Mouse (Mus musculus) layer of hippocampus, postnatal 14 days (tissue): ENCODE measurements at regions not wholly inside any gene's neighbourhood (a gene's known extent, or its start where the extent isn't known, plus 50 kb on each side); places are given as distances from the start of the nearest gene placed in this dataset.
A peak's percentile ranks its signal among the peaks of the same experiment; 100 is the strongest.

Experiments
- DNase-seq, 2 experiments: peaks; one replicate each; pipeline ENCODE4 v3.0.0; 2021 to 2022; ENCODE audit warnings: low spot score in 2 of 2, mixed read lengths in 1 of 2

DNA sequence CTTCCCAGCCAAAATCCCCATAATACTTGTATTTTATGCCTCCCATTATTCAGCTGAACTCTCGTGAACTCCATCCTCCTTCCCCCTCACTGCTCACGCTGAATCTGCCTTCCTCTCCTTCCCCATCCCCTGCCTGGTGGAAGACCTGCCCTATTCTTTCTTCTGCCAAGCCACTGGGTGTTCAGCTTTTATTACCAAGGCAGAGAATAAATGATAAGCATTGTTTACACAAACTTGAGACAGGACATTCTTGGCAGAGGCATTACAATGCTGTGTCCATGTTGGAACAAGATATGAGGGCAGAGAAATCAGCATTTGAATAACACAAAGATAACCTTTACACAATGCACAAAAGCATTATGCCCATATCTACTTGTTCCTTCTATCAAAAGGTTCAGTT is 80.2 kb downstream of the Dhrs2 start:
- DNase-seq, result no peak

DNA sequence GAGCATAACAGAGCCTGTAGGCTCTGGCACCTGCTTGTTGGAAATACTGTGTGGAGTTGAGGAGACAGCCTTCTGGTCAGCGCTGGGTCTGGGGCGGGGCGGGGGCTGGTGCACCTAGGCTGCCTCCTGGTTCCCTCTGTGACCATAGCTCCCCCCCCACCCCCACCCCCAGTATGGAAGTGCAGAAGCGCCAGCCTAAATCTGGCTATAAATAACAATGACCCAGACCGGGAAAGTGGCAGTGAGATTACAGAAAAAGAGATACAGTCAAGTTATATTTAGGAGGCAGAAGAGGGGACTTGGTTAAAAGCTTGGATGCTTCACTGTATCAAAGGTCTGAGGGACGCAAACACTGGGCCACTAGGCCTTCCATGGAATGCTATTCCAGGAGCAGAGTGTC is 91.8 kb downstream of the Dhrs2 start:
- DNase-seq, result no peak

DNA sequence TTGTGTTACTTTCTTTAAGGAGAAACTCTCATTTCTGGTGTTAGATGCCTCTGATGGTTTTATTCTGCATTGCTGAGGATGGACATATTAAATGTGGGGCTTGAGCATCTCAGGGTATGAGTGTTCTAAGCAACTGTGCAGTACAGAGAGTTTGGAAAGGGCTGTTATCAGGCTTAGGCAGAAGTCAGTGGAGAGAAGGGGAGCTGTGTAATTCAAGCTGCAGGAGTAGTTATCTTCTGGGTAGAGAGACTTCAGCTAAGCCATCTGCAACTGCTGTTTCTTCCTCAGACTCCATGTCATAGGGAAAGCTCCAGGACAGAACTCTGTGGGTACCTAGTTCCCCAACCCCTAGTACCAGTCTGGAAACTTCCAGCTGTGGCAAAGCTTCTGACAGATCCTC is 102.1 kb downstream of the Dhrs2 start:
- no peak for DNase-seq

DNA sequence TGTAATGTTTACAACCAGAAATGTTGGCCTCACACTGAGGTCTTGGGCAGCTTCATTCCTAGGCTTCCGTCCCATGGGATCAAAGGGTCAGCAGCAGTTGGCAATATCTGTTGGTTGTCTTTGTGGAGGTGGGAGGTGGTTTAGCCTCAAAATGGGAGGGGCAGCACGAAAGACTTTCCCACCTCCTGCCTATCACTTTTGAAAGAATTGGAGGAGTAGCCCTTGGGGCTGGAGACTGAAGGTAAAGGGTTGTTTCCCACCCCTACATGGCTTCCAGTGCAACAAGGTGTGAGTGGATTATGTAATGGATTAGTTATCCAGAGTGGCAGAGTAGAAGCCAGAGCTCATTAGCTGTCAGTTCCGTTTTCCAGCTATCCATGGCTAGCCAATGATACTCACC is 102.5 kb downstream of the Dhrs2 start:
- no peak for DNase-seq

DNA sequence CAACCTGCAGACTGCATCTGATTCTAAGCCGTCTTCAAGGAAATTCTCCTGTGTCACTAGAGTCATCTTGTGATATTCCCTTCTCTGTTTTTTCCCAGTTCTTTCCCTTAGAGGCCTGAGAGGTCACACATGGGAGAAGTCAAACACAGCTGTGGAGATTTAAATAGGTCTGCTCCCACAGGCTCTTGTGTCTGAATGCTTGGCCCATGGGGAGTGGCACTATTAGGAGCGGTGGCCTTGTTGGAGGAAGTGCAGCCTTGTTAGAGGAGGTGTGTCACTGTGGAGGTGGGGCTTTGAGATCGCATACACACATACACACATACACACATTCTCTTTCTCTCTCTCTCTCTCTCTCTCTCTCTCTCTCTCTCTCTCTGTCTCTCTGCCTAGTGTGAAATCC is 112.0 kb downstream of the Dhrs2 start:
- DNase-seq, result no peak

DNA sequence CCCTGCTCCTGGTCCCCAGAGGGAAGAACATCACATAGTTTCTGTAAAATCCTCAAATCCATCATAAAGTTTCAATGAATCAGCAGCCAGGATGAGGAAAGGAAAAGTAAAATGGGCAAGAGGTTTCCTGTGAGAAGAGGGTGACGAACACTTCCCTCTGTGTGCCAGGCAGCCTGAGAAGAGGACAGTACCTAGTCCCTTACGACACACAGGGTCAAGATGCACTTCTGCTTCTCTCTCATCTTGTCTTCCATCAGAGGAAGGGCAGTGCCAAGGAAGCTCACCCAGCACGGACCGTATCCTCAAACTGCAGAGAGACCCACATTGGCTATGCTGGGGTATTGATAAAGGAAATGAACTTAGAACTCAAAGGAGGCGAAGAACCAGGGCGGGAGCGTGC is 112.5 kb downstream of the Dhrs2 start:
- no peak for DNase-seq

DNA sequence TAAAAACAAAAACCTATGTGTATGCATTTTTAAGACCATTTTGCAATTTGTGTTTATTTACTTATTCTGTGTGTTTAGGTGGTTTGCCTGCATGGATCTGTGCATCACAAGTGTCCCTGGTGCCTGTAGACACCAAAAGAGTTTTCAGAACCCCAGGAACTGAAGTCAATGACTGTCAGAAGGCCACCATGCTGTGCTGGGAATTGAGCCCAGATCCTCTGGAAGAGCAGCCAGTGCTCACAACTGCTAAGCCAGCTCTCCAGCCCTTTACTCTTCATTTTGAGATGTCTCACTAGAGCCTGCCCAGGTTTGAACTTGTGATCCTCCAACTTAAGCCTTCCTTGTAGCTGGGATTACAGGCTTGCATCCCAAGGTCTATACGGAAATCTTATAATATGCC is 113.8 kb downstream of the Dhrs2 start:
- DNase-seq, result no peak

DNA sequence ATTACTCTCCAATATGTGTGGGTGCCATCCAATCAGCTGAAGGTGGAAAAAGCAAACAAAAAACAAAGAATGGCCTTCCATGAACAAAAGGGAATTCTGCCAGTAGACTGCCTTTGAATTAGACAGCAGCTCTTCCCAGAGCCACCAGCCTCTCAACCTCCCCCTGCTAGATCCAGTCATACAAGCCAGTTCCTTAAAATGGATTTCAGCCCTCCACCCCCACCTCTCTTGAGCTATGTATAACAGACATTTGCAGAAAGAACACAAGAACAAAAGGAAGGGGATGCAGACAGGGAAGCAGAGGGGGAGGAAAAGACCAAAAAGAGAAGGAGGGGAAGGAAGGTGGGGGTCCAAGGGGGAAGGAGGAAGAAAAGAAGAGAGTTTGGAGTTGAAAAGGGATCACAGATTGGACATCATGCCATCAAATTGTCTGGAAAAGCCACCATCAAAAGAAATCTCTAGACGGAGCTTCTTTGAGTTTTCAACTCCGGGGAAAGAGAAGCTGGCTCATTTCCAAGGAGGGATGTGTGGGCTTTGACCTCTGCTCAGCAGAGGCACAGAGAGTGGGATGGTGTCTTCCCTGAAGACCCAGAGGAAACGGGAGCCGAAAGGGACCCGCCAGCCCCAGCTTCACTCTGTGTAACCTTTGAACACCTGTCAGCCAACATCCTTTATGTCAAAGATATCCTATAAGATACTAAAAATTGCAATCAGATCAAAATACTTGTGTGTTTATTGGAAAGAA is 114.8 kb downstream of the Dhrs2 start:
- DNase-seq, result no peak

DNA sequence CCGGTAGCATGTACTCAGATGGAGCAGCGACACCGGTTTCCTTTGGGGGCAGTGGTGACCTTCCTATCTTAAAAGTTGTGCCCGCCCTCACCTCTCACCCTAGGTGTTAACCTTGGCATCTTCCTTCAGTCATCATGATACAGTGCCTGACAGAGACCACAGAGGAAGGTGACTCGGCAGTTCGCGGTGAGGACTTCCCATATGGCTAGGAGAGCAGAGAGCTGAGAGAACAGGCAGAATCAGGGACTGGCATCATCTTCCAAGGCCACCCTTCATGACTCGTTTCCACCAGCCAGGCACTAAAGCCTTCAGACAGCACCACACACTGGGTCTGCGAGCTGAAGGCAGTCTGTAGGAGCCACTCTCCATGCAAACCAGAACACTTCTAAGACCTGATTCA is 116.2 kb downstream of the Dhrs2 start:
- DNase-seq, result no peak

DNA sequence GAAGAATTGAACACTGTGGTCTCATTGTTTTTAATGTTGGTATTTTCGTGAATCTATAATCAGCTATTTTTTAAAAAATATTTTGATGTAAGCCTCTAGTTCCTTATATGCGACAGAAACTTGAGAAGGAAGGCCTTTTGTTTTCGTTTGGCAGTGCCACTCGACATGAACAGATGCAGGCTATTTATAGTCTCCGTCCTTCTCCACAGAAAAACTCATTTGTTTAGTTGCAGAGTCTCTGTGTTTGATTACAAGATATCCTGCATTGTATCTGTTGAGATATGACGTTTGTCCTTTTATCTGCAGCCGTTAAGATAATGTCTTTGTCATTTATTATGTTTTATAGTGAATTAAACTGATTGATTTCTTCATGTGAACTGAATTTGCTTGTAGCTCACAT is 116.7 kb downstream of the Dhrs2 start:
- DNase-seq, result no peak

DNA sequence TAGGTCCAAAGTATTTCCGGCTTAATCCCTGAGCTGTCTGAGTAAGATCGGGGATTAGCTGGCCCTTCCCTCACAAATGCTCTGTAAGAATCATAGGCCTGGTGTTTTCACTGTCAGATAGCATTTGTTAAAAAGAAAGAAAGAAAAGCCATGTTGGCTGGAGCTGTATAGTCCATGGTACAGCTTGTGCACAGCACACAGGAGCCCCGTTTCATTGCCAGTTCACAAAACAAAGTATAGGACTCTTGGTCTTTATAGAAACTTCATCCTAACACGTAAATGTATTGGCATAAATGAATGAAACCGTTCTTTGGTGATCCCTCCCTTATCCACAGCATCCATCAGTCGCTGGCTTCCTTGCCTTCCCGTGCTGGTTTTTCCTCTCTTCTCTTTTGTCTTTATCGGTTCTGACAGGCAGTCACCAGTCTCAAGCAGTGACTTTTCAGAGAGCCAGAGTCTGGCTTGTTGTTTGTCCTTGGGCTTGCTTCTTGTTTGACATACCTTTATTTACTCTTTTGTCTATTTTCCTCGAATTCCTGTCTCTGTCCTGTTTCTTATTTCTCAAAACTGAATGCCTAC is 117.3 kb downstream of the Dhrs2 start:
- no peak for DNase-seq

DNA sequence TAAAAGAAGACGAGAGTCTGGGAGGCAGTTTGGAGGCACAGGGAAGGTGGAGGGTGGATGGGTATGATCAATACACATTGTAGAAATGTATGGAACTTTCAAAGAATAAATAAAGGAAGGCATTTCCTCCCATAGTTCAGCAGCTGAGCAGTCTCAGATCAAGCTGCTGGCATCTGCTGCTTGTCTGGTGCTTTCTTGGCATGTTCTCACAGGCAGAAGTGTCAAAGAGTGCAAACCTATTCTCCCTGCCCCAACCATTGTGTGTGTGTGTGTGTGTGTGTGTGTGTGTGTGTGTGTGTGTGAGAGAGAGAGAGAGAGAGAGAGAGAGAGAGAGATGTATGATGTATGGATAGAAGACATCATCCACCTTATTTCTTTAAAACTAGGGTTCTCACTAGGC is 121.5 kb downstream of the Dhrs2 start:
- DNase-seq, result no peak

DNA sequence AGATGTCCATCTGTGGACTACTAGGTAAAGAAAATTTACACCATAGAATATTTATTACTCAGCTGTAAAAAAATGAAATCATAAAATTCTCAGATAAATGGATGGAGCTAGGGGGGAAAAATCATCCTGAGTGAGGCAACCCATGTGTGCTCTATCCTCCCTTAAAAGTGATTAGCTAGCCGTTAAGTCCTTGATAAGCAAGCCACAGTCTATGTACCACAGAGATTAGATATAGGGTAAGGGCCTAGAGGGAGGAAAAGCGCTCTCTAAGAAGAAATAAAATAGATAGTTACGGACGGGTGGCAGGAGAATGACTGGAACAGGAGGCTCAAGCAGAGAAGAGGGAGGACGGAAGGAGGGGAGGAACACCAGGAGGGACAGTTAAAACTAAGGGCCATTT is 122.1 kb downstream of the Dhrs2 start:
- DNase-seq, result no peak

DNA sequence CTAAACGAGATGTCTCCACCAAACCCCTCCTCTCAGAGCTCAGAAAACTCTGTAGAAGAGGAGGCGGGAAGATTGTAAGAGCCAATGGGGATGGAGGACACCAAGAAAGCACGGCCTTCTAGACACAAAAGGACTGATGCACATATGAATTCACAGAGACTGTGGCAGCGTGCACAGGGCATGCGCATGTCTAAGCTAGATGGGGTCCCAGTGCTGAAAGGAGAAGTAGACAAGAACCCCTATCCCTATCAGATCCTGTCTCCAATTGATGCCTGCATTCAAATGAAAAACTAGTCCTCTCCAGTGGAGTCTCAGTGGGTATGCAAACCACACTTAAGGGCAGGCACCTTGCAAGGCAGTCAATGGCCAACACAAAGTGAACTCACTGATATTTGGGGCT is 123.3 kb downstream of the Dhrs2 start:
- DNase-seq, result no peak

DNA sequence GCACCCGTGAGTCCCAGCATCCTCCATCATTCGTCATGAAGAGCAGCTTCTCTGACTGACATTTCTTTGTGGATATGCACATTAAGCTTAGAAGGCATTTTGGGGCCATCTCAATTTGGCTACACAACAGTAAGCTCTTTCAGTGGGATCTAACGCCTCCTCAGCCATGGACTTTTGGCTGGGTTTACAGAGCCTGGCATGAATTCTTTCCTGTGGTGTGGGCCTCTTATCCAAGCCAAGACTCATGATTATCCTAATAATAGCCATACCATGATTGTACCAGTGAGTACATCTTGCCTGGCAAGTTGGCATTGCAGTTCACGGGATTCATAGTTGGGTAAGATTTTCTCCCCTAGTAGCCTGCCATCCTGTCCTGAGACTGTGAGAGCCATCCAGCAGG is 126.3 kb downstream of the Dhrs2 start:
- DNase-seq, result no peak

DNA sequence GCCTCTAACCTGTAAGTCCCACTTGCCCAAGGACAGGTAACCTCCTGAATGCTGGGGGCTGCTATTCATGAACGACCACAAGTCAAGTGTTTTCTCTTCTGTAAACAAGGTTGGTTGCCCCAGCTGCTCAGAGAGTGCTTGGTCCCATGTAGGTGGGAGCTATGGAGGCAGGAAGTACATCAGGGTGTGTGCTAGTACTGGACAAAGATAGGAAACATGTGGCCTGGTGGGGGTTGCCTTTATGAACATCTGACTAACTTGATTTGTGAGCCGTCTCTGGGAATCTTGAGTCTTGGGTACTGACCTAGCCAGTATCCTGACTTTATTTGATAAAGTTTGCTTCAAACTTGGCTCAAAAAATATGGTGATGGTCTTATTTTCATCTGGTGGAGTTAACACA is 121.3 kb upstream of the Dhrs4 start:
- DNase-seq, result no peak

DNA sequence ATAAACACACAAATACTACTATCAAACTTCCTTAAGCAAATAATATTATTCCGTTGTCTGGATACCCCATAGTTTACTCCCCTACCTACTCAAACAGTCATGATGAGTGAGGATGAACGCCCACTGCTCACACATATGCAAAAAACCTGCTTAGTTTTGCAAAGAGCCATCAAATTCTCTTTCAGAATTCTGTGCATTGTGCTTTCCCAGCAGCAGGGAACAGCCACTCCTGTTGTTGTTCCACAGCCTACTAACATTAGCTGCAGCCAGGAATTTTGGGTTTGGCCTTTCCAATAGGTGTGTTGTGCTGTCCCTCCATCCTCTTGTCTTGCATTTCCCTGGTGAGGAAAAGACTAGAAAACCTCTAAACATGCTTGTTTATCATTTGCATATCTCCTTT is 120.1 kb upstream of the Dhrs4 start:
- DNase-seq, result no peak

DNA sequence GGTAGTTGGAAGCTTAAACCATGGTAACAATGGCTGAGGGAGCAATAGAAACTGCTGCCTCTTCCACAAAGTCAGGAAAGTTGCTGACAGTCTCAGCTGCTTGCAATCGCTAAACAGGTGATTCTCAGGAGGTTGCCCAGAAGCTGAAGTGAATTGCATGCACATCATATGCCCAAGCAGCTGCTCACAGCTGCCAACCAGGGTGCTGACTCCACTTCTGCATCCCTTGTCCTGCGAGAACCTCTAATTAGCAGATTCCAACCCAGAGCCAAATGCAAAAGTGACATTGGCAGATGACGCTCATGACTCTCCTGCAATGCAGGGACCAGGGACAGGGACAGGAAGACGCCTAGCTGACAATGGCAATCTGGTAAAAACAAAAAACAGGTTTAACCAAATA is 116.2 kb upstream of the Dhrs4 start:
- DNase-seq, result no peak

DNA sequence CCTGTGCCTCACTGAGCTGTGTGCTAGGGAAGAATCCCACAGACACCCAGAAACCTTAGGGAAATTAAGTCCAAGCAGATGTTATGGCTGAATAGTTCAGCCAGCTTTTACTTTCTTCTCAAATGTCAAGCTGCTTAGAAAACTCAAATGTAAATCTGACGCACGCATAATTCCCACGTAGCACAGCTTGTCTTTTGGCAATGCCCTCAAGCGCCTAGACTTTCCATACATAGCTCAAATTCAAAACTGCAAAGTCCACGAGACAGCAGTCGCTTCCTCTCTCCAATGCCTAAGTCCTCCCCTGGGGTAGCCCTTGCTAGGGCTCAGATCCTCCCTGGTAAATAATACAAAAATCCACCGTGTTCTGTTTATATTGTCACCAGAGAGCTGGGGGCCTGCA is 115.8 kb upstream of the Dhrs4 start:
- DNase-seq, result peak in 1 of 2 experiments; percentile 18

DNA sequence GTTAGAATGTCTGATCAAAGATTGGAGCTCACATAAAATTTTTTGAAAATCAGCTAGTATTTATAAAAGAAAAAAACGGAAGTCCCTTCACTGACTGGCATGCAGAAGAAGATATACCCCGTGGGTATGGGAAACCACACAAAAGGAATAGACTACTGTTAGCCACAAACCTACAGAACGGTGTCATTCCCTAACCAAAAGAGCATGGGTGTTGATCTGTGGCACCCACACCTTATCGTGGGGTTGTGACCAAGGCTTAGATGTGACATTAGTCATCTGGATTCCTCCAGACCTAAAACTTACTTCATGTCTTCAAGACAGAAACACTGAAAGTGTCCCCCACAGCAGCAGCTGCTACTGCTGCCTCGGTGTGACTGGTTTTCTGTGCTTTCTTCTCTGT is 108.2 kb upstream of the Dhrs4 start:
- DNase-seq, result no peak

DNA sequence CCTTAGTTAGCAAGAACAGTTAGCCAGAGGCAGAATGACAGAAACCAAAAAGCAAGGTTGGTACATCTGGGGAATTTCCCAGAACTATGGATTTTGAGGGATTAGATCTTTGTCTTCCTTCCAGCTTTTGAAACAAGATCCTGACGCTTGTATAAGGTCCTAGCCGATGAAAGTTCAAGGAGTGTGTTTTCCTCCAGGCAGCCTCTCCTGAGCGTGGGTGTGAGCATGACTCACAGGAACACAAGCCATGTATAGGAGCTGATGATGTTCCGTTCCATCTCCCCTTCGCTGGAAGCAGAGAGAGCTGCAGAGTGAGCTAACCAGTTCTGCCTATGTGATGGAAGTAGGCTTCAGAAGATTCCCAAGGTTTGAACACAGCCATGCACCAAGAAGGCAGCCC is 105.6 kb upstream of the Dhrs4 start:
- DNase-seq, result no peak

DNA sequence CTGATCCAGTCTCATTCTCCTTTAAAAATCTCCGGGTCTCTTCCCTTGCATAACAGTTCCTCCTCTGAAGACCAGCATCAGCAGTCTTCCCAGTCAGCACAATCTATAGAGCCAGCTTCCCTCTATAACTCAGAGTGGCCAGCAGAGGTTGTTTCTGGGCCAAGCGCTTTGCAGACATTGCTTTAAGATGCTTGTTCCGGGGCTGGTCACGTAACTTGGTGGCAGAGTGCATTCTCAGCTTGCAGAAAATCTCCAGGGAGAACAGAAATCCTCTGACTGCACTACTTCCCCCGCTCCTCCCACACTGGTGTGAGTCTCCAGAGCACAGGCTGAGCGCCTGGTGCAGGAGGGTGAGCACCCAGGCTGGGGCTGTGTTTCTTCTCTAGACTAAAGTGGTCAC is 91.8 kb upstream of the Dhrs4 start:
- peak; percentile 9 to 12 for DNase-seq

DNA sequence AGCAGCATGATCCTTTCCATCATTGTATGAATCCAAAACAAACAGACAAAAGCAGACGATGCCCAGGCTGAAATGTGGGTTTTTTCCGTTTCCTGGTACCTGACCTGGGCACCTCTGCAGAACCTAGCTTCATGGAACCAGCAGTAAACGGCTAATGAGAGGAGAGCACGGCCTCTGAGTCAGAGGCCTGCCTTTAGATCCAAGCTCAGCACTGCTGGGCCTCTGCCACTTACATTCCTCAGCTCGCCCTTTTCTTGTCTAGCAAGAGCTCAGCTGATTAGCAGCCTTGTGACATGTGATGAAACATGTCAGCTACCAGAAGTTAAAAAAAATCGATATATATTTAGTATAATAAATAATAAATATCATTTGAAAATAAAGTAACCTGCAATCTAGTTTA is 91.2 kb upstream of the Dhrs4 start:
- DNase-seq, result no peak

DNA sequence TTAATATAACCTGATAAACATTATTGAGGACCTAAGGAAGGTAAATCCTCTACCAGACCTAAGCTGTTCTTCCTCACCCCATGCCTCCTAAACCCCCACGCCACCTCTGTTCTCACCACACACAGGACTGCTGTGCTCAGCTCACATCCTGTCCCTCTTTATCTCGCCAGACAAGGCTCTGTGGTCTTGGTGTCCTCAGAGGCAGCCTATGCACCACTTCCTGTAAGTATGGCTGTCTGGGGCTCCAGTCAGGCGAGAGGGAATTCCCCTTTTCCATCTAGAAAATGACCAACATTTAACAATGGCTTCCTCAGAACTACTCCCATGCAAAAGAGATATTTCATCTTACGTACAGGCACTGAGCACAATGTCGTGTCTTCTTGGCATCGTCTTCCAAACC is 86.2 kb upstream of the Dhrs4 start:
- DNase-seq, result no peak
